ENCODE assay signal across 8 mouse cellular contexts in the genomic region with DNA sequence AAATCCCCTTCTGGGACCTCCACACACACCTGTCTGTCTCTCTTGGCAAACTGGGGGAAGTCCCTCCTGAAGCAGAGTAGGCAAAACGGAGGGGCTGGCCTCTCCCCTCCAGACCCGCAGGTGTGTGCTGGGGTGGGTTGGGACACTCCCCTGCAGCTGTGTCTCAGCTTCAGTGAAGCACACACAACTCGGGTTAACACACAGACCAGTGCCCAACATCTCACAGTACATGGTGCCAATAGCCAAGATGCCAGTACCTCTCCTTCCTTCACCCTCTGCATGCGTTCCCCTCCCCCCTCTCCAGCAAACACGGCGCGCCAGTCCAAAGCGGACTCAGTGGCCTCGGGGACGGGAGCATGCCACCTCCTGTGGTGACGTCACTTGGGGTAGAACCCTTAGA. TPM values are rescaled to one million over a fixed set of nuclear protein-coding genes. Genes with fewer than 3 reads are reported as not detected.
A peak's percentile ranks its signal among the peaks of the same experiment; 100 is the strongest.
DNase-seq lines count a peak whose midpoint lies in the region; ATAC-seq and TF ChIP-seq lines count a peak whose summit lies in the region.

A gene (plus strand): TSS at position 268 of the 400 bp plus-strand sequence.

- H3K4me1 ChIP-seq in embryonic facial prominence, embryonic 11.5 days (ENCODE audit: control insufficient read depth, insufficient read depth, low read length) = peaks cover 15% of the 10 kb centered on the region
- H3K4me1 ChIP-seq in intestine, embryonic 16.5 days (ENCODE audit: control insufficient read depth, insufficient read depth, low read length) = peaks cover 15% of the 10 kb centered on the region
- H3K4me1 ChIP-seq in midbrain, postnatal 0 days (ENCODE audit: insufficient read depth, low read length) = peaks cover 12% of the 10 kb centered on the region; the same call in 1 of the 2 replicates

- no peak for ATAC-seq in embryonic facial prominence, embryonic 11.5 days (replicated peaks; ENCODE audit: insufficient number of reproducible peaks, low FRiP score, low TSS enrichment, low read depth)
- ATAC-seq in intestine, embryonic 16.5 days = no peak
- no peak for ATAC-seq in midbrain, postnatal 0 days (ENCODE audit: low FRiP score)

- H3K36me3 ChIP-seq in embryonic facial prominence, embryonic 11.5 days (replicated peaks; ENCODE audit: control insufficient read depth, insufficient read depth, low read depth, low read length) = no peaks in the 10 kb centered on the region
- H3K36me3 ChIP-seq in intestine, embryonic 16.5 days (ENCODE audit: control insufficient read depth, insufficient read depth, low read length) = no peaks in the 10 kb centered on the region
- no peaks in the 10 kb centered on the region for H3K36me3 ChIP-seq in midbrain, postnatal 0 days (ENCODE audit: insufficient read depth, low read length)

- WGBS in embryonic facial prominence, embryonic 11.5 days = 3% methylated on average over 11 of the region's 11 CpGs
- 1% methylated on average over 11 of the region's 11 CpGs for WGBS in intestine, embryonic 16.5 days
- 0% methylated on average over 9 of the region's 11 CpGs for WGBS in midbrain, postnatal 0 days

- peak within 1 kb of the TSS; percentile 14 for H3K4me2 ChIP-seq in embryonic facial prominence, embryonic 11.5 days (ENCODE audit: low read depth, low read length)
- peak within 1 kb of the TSS; percentile 49 for H3K4me2 ChIP-seq in intestine, embryonic 16.5 days (ENCODE audit: low read depth, low read length)
- H3K4me2 ChIP-seq in midbrain, postnatal 0 days (ENCODE audit: low read depth, low read length, poor library complexity, severe bottlenecking) = peak within 1 kb of the TSS; percentile 70

- DNase-seq in kidney, adult 9 months = peak; percentile 26
- DNase-seq in kidney, adult 18-20 months = no peak
- DNase-seq in embryonic facial prominence, embryonic 11.5 days (ENCODE audit: low spot score) = no peak
- DNase-seq in midbrain, postnatal 0 days (ENCODE audit: low spot score) = no peak
- DNase-seq in embryo, embryonic 10 days (ENCODE audit: low spot score) = no peak
- DNase-seq in yolk sac, embryonic 10.5 days (ENCODE audit: low spot score) = no peak
- DNase-seq in embryo, embryonic 11 days = no peak

- H3K27me3 ChIP-seq in embryonic facial prominence, embryonic 11.5 days (ENCODE audit: control insufficient read depth, insufficient read depth, low read length) = peaks cover 75% of the 10 kb centered on the region
- peaks cover 93% of the 10 kb centered on the region for H3K27me3 ChIP-seq in intestine, embryonic 16.5 days (replicated peaks; ENCODE audit: control insufficient read depth, insufficient read depth, low read length)
- peaks cover 51% of the 10 kb centered on the region for H3K27me3 ChIP-seq in midbrain, postnatal 0 days (ENCODE audit: insufficient read depth, low read length)

- H3K27ac ChIP-seq in embryonic facial prominence, embryonic 11.5 days (replicated peaks; ENCODE audit: low read depth, low read length) = no peak within 1 kb of the TSS
- no peak within 1 kb of the TSS for H3K27ac ChIP-seq in intestine, embryonic 16.5 days (ENCODE audit: low read length)
- no peak within 1 kb of the TSS for H3K27ac ChIP-seq in midbrain, postnatal 0 days (ENCODE audit: low read depth, low read length)

- peak within 1 kb of the TSS; percentile 25 for H3K4me3 ChIP-seq in embryonic facial prominence, embryonic 11.5 days (ENCODE audit: low read depth, low read length)
- peak within 1 kb of the TSS; percentile 37 for H3K4me3 ChIP-seq in intestine, embryonic 16.5 days (ENCODE audit: low read length)
- H3K4me3 ChIP-seq in midbrain, postnatal 0 days (ENCODE audit: low read depth, low read length) = peak within 1 kb of the TSS; percentile 33

- no peak within 1 kb of the TSS for H3K9ac ChIP-seq in embryonic facial prominence, embryonic 11.5 days (replicated peaks; ENCODE audit: low read length)
- H3K9ac ChIP-seq in intestine, embryonic 16.5 days (ENCODE audit: low read depth, low read length) = no peak within 1 kb of the TSS
- peak within 1 kb of the TSS; percentile 50 for H3K9ac ChIP-seq in midbrain, postnatal 0 days (replicated peaks; ENCODE audit: low read length, poor library complexity, severe bottlenecking)

- no peaks in the 10 kb centered on the region for H3K9me3 ChIP-seq in embryonic facial prominence, embryonic 11.5 days (replicated peaks; ENCODE audit: control insufficient read depth, low read length)
- H3K9me3 ChIP-seq in intestine, embryonic 16.5 days (ENCODE audit: control insufficient read depth, low read length) = no peaks in the 10 kb centered on the region
- no peaks in the 10 kb centered on the region for H3K9me3 ChIP-seq in midbrain, postnatal 0 days (ENCODE audit: low read length)

- TF ChIP-seq CTCF in midbrain, postnatal 0 days (IDR thresholded peaks at IDR 0.05) = no peak

RNA-seq across cellular contexts. Expression of the gene that starts here (rescaled TPM):
- polyA plus RNA-seq in embryonic facial prominence, embryonic 11.5 days (2014; fragmentation: Nextera tagmentation; extraction: Ambion mirVana) = 1.5 and 1.6 TPM in 2 replicates
- 0.05 and 0.09 TPM in 2 replicates for polyA plus RNA-seq in intestine, embryonic 16.5 days (2015; fragmentation: Nextera tagmentation; extraction: Ambion mirVana)
- 0.09 and 0.82 TPM in 2 replicates for total RNA-seq in midbrain, postnatal 0 days (2014; rRNA removed)
- 0.10 and 0.38 TPM in 2 replicates for polyA plus RNA-seq in midbrain, postnatal 0 days (2015; fragmentation: Nextera tagmentation; extraction: Ambion mirVana)

Comparison
In these comparisons a context has a peak if more than half of its experiments do, and no peak if none do; other contexts are left out.
1. H3K4me2 ChIP-seq: peak in every context shown above with its lines; median percentile 70 in midbrain, postnatal 0 days; 49 in intestine, embryonic 16.5 days; 14 in embryonic facial prominence, embryonic 11.5 days.